ENCODE assay signal across 18 mouse cellular contexts in the genomic region with DNA sequence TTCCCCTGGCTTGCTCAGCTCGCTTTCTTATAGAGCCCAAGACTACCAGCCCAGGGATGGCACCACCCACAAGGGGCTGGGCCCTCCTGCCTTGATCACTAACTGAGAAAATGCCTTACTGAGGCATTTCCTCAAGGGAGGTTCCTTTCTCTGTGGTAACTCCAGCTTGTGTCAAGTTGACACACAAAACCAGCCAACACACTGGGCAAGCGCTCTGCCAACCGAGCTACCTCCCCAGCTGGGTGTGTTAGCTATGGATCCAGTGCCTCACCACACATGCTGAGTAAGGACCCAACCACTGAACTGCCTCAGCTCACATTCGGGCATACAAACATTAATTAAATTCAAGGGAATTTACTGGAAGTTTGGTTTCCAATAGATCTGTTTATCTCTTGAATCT.
"Had no signal": no experiment of that assay in that cellular context is flagged by ENCODE, and none has a peak within 500 bp of the region (broad histone marks: within the 10 kb centered on the region; RNA-seq: fewer than 3 reads in every experiment).

No protein-coding gene starts in this region.

- ATAC-seq: liver, postnatal 0 days; lung, postnatal 0 days; midbrain, embryonic 13.5 days; midbrain, embryonic 15.5 days had no signal

- H3K36me3 ChIP-seq: lung, embryonic 15.5 days; midbrain, embryonic 13.5 days; midbrain, embryonic 15.5 days; neural tube, embryonic 12.5 days had no signal

- H3K27ac ChIP-seq: lung, embryonic 15.5 days; macrophage; midbrain, embryonic 13.5 days; midbrain, embryonic 15.5 days; neural tube, embryonic 12.5 days had no signal

- H3K4me2 ChIP-seq: lung, embryonic 15.5 days; midbrain, embryonic 11.5 days; midbrain, embryonic 13.5 days; midbrain, embryonic 15.5 days; neural tube, embryonic 12.5 days had no signal

- H3K27me3 ChIP-seq: lung, embryonic 15.5 days; megakaryocyte, embryonic 14.5 days; midbrain, embryonic 13.5 days; midbrain, embryonic 15.5 days; neural tube, embryonic 12.5 days had no signal

- DNase-seq: liver, postnatal 0 days; lung, adult 2 months; lung, postnatal 14 days; lung, postnatal 36 days; right cerebral cortex, postnatal 14 days; right cerebral cortex, postnatal 4 days; spleen, adult 18-20 months; thymus, adult 18-20 months; thymus, postnatal 14 days; thymus, postnatal 36 days had no signal

- H3K9me3 ChIP-seq: lung, embryonic 15.5 days; megakaryocyte, embryonic 14.5 days; midbrain, embryonic 13.5 days; midbrain, embryonic 15.5 days; neural tube, embryonic 12.5 days had no signal

- H3K4me1 ChIP-seq: neural tube, embryonic 12.5 days had no signal

- H3K4me3 ChIP-seq: lung, embryonic 15.5 days; megakaryocyte, embryonic 14.5 days; midbrain, embryonic 13.5 days; midbrain, embryonic 15.5 days; neural tube, embryonic 12.5 days had no signal

- H3K9ac ChIP-seq: liver, postnatal 0 days; lung, embryonic 15.5 days; midbrain, embryonic 13.5 days; midbrain, embryonic 15.5 days; neural tube, embryonic 12.5 days had no signal
